Mouse (Mus musculus) Patski (cell line): ENCODE results near the gene Ppcs. TPM values are rescaled to one million over a fixed set of nuclear protein-coding genes. Genes with fewer than 3 reads are reported as not detected.
A peak's percentile ranks its signal among the peaks of the same experiment; 100 is the strongest.

ENCODE experiments used
- ATAC-seq: fragments of 100-300 bp; one replicate; pipeline ENCODE4 v1.8.0; 2021
- CTCF ChIA-PET: fragments of 350-600 bp; sonication (Branson Sonifier 250); formaldehyde crosslinking; loops from one replicate; lab custom pipeline; 2022; ENCODE audit warnings: inconsistent platforms; lab: Charles Lee
- POLR2A ChIA-PET: fragments of 350-600 bp; sonication (Branson Sonifier 250); formaldehyde crosslinking; loops from one replicate; lab custom pipeline; 2022; ENCODE audit warnings: antibody characterized with exemption, inconsistent platforms; lab: Charles Lee
- DNase-seq: peaks from one replicate; pipeline ENCODE4 v3.0.0-alpha.2; 2011; ENCODE audit warnings: low read depth, low spot score
- H3K27me3 ChIP-seq: fragments of 371-371 bp; one replicate; pipeline ENCODE4 v1.5.1; 2021
- CTCF ChIP-seq: fragments of 100-300 bp; IDR thresholded peaks from one replicate; pipeline ENCODE4 v1.5.1; 2021
- in situ Hi-C: fragments of 300-500 bp; cut with MboI; formaldehyde crosslinking; loops from 3 replicates; pipeline ENCODE4 v1.11.1; 2018; ENCODE audit warnings: low pct_unique_long_range_greater_than_20kb, mixed read lengths
- polyA plus RNA-seq: library from polyadenylated mRNA; unstranded; gene quantifications from one replicate; pipeline ENCODE4 v1.2.3, GENCODE M21; 2021

Gene Ppcs
- 11.3 TPM for polyA plus RNA-seq

DNA sequence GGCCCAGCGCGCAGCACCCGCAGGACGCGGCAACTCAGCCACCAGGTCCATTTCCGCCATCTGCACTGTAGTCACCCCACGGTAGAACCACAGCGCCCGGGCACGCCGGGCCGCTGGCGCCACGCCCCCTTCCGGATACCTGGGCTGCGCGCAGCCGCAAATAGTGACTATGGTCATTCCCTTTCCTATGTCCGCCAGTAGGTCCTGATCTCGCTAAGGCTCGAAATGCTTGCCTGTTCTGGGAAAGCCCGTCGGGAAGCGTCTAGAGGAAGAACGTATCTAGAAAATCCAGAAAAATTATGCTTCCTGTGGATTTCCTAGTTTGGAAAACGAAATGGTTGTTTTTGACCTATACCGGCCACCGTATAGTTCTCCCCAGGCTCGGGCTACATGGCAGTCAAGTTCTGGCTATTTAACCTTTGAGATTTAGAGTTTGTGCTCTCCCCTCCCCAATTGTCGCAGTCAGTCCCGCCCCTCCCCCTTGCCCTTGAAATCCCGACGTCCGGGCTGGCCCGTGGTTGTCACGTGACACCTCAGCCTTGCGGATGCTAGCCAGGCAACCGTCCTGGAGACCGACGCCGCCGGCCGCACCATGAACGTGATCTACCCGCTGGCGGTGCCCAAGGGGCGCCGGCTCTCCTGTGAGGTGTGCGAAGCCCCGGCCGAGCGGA lies at the start of gene Ppcs, which contains the start of gene Zmynd12:
Gene Ppcs (minus strand): TSS at position 127 of the 671 bp plus-strand sequence.
Gene Zmynd12 (plus strand): TSS at position 521 of the 671 bp plus-strand sequence.
- no peaks in the 10 kb centered on the region for H3K27me3 ChIP-seq
- no peak for TF ChIP-seq CTCF
- in situ Hi-C loops = loop anchor here (10.0 kb wide), 1 partner anchor 242 kb away; no protein-coding TSS in a partner anchor
- ATAC-seq (peak; percentile 87), DNase-seq (peak; percentile 78)
- POLR2A ChIA-PET = no interaction called here
- CTCF ChIA-PET = no interaction called here

DNA sequence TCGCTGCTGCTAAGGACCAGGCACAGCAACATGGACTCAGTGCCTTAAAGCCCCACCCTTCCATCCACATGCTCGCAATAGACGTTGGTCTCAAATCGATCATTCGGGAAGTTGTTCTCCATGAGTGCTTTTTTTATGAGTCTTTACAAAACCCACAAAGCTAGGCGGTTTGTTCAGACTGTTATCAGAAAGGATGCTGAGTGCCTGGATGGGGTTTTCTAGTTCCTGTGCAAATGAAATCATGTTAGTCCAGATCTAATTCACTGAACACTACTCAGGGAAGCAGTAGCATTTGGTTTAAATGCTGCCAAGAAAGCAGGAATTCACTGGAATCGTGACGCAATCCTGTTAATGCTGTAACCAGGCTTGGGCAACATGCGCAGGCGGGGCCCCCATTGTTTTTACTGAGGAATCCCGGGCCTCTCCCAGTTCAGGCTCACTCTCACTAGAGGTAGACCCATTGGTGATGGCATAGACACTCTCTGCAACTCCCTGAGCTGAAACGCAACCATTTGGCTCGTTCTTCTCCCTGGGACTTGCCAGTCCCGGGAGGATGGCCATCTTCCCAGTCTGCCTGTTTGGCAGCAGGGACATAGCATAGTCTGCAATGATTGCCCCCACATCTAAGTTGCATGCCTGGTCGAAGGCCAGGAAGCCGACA lies 45.6 kb upstream of the Ppcs start:
- DNase-seq (no peak), ATAC-seq (no peak)
- POLR2A ChIA-PET = no interaction called here
- CTCF ChIA-PET = interaction anchor here (0.7 kb wide), 1 partner anchor 17 kb away, joined by 3 read pairs; no protein-coding TSS in a partner anchor
- no peak for TF ChIP-seq CTCF
- in situ Hi-C loops = no loop called here
- H3K27me3 ChIP-seq = no peaks in the 10 kb centered on the region

DNA sequence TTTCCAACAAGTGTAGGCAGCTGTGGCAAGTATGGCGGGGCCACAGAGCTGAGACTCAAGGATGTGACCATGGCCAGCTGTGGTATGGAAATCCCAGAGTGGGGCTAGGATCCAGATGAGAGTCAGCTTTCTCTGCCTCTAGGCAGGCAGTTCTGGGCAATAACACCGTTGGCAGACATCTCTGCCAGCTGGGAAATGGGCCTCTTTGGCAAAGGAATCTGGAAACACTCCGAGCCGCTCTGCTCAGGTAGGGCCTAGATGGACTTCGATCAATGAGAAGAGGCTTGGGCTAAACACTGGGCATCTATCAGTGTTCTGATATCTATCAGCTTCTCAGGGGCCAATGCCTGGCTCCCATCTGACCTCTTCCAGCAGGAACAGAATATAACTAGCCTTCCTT lies 43.6 kb upstream of the Ppcs start:
- no peaks in the 10 kb centered on the region for H3K27me3 ChIP-seq
- ATAC-seq (no peak), DNase-seq (no peak)
- CTCF ChIA-PET = interaction anchor here (1.3 kb wide), 1 partner anchor 12 kb away, joined by 3 read pairs; no protein-coding TSS in a partner anchor
- no peak for TF ChIP-seq CTCF
- POLR2A ChIA-PET = interaction anchor here (0.5 kb wide), 1 partner anchor 145 kb away, joined by 4 read pairs; no protein-coding TSS in a partner anchor
- in situ Hi-C loops = no loop called here

DNA sequence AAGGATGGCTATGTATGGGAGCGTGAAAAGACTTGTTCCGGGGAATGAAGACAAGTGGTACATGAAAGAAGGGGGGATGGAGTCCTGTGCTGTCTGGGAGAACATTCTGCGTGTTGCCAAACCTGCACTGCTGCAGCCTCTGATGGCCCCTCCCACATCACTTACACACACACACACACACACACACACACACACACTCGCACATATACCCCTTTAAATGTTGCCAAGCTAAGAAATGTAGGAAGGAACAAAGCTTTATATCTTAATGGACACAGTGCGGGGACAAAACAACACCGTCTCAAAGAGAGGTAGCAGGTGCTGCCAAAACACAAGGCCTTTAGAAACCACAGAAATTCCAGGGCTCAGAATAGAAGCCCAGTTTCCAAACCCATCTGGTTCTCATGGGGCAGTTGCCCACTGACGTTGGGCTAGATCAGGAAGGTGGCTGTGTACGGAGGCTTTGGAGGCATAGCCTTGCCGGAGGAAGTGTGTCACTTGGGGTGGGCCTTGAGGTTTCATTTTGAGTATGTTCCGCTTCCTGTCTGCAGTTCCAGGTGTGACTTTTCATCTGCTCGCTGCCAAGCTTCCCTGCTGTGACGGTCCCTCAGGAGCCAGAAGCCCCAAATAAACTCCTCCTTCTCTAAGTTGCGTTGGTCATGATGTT lies 41.7 kb upstream of the Ppcs start:
- TF ChIP-seq CTCF = no peak
- ChIA-PET POLR2A (no interaction called here), CTCF (interaction anchor here (1.2 kb wide), 1 partner anchor 48 kb away, joined by 3 read pairs; no protein-coding TSS in a partner anchor)
- no peak for DNase-seq
- no peak for ATAC-seq
- H3K27me3 ChIP-seq = no peaks in the 10 kb centered on the region
- in situ Hi-C loops = no loop called here

DNA sequence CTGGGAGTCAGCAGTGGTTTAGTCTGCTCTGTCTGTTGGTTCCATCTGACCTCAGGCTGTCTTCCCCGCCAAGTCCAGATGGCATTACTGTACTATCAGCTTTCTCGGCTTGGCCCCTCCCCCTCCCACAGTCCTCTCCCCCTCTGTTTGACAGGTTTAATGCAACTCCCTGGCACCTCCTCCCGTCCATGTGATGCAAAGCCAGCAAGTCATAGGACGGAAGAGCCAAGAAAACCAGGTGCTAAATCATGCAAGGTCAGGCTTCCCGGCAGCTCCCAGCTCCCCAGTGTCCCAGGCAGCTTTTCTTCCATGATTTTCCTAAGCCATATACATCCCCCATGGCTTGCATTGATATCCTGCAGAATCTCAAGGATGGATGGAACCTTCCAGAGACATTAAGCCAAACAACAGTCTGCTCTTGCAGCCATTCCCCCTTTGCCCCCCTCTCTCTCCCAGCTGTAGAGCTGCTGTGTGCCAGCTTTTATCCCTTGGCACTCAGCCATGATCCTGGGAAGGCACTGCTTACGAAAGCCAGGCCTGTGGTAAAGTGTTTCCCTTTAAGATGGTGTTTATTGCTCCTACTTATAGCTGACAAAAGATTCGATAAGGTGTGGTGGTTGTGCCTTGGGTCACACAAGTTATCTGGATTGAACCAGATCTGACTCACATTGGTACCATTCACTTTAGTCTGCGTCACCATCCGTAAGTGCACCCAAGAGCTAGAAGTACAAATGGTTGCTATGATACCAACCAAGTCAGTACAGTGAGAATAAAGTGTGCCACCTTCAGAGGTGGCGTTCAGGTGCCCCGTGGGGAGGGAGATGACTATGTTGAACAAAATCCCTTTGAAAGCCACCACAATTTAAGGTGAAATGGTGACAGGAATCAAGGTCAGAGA lies 40.9 kb upstream of the Ppcs start:
- TF ChIP-seq CTCF = no peak
- H3K27me3 ChIP-seq = no peaks in the 10 kb centered on the region
- CTCF ChIA-PET = interaction anchor here (1.2 kb wide), 1 partner anchor 49 kb away, joined by 3 read pairs; no protein-coding TSS in a partner anchor
- DNase-seq (no peak), ATAC-seq (no peak)
- POLR2A ChIA-PET = no interaction called here
- in situ Hi-C loops = no loop called here

DNA sequence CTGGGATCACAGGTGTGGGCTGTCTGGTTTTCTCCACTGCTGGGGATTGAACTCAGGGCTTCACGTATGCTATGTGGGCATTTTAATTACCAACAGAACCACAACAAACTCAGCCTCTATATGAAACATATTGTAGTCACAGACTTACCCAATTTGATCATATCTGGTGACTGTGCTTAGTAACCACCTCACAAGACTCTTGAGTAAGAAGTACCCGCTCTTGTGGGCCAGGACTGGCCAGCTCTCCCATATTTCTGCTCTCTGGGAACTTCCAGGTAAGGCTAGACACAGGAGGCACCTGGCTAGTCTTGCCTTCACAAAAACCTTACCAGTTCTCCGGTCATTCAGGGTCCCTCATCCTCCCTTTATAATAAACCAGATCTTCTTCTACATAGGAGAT lies 40.2 kb upstream of the Ppcs start:
- TF ChIP-seq CTCF = no peak
- DNase-seq (no peak), ATAC-seq (no peak)
- ChIA-PET CTCF (interaction anchor here (1.2 kb wide), 1 partner anchor 50 kb away, joined by 3 read pairs; no protein-coding TSS in a partner anchor), POLR2A (no interaction called here)
- no peaks in the 10 kb centered on the region for H3K27me3 ChIP-seq
- in situ Hi-C loops = no loop called here

DNA sequence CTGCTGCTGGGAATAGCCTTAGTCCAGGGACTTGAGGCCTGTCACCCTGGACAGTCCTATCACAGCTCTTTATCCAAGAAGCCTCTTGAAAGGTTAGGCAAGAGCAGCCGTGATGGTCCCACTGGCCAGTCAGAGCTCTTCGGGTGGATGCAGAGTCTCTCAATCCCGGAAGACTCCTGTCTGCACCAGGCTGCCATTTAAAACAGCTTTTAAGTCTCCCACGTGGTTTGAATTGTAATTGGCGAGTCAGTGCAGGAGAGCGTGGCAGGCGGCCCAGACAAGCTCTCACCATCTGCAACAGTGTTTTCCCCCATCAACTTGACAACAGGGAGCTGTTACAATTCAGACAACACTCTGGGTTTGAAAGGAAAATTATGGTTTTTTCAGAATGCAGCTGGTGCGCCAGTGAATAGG lies 38.5 kb upstream of the Ppcs start:
- H3K27me3 ChIP-seq = no peaks in the 10 kb centered on the region
- DNase-seq (no peak), ATAC-seq (no peak)
- ChIA-PET CTCF (no interaction called here), POLR2A (no interaction called here)
- in situ Hi-C loops = no loop called here
- no peak for TF ChIP-seq CTCF

DNA sequence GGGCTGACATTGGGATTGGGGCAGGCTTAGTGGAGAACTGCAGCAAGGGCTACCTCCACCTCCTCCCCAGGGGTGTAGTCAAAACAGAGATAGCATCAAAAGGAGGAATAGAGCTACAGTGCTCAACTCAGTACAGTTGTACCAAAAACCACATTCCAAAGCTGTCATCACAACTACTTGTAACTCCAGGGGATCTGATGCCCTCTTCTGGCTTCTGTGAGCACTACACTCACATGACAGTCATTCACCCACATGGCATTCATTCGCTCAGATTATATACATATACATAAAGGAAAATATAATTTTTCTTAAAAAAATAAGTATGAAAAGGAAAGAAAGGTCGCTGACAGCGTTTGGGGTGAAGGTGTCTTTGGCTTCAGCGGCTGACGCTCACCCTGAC lies 38.1 kb upstream of the Ppcs start:
- TF ChIP-seq CTCF = no peak
- H3K27me3 ChIP-seq = no peaks in the 10 kb centered on the region
- ChIA-PET CTCF (no interaction called here), POLR2A (no interaction called here)
- in situ Hi-C loops = no loop called here
- DNase-seq (no peak), ATAC-seq (no peak)

DNA sequence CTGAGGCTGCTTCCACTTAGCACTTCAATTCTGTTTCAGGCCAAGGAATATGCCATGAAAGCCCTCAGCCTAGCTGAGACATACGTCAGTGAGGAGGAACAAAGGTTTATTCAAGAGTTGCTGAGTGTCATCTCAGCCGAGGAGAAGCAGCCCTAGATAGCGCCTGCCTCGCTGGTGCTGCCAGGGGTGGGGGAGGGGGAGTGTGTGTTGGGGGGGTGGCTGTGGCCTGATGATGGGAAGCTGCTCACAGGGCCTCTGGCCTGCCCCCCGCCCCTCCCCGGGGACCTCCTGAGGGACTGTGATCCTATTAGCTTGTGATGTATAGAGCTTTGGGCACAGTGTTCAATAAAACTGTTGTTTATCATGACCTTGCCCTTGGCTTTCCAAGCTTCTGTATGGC lies 31.3 kb upstream of the Ppcs start:
- in situ Hi-C loops = no loop called here
- TF ChIP-seq CTCF = no peak
- no peak for ATAC-seq
- CTCF ChIA-PET = no interaction called here
- POLR2A ChIA-PET = no interaction called here
- no peak for DNase-seq
- no peaks in the 10 kb centered on the region for H3K27me3 ChIP-seq

DNA sequence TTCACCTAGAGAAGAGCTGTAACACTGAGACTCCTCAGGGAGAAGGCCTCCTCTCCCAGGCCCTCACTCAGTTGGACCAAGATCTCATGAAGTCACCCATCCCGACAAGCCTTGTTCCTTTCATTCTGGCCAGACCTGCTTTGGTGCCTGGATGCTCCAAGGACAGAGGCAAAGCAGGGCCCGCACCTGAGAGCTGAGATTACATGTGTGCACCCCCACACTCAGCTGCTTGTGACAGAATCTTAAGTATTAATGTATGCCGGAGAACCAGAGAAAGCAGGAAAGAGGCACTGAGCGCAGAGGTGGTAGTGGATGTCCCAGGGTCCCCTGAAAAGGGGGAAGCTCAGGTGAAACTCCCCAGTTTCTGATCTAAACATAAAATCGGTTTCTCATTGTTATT lies 30.9 kb upstream of the Ppcs start:
- no peaks in the 10 kb centered on the region for H3K27me3 ChIP-seq
- in situ Hi-C loops = no loop called here

More for the DNA sequence above, 30.9 kb upstream of the Ppcs start:
- DNase-seq (no peak), ATAC-seq (no peak)
- TF ChIP-seq CTCF = no peak
- CTCF ChIA-PET = no interaction called here
- POLR2A ChIA-PET = no interaction called here
